Mouse (Mus musculus): ENCODE results near the gene Efhd1.

Gene Efhd1

GRCm38 (mm10) chr1:87239056-87239455, 25.1 kb upstream of the Efhd1 start:
- H3K9me3 ChIP-seq (ENCODE audit: low read length) = no peaks in the 10 kb centered on the region
- no peaks in the 10 kb centered on the region for H3K27me3 ChIP-seq (ENCODE audit: insufficient read depth, low read length)
- H3K4me3 ChIP-seq (replicated peaks; ENCODE audit: low read length) = no peak overlapping the region
- H3K36me3 ChIP-seq (ENCODE audit: insufficient read depth, low read length) = peaks cover 78% of the 10 kb centered on the region
- TF ChIP-seq POU5F1 (IDR thresholded peaks at IDR 0.05; ENCODE audit: borderline replicate concordance, low read length) (no peak), CTCF (conservative IDR thresholded peaks at IDR 0.05; ENCODE audit: low read length) (no peak), NANOG (IDR thresholded peaks at IDR 0.05; ENCODE audit: borderline replicate concordance, low read length) (no peak)
- H3K4me1 ChIP-seq (replicated peaks; ENCODE audit: low read depth, low read length) = peaks cover 84% of the 10 kb centered on the region

- Histone ChIP-seq H3K9me3 (ENCODE audit: low read length) (no peaks in the 10 kb centered on the region), H3K36me3 (ENCODE audit: insufficient read depth, low read length) (peaks cover 41% of the 10 kb centered on the region), H3K27me3 (ENCODE audit: insufficient read depth, low read length) (no peaks in the 10 kb centered on the region), H3K4me1 (replicated peaks; ENCODE audit: low read depth, low read length) (peaks cover 58% of the 10 kb centered on the region), H3K4me3 (replicated peaks; ENCODE audit: low read length) (no peak overlapping the region)
- no peak for TF ChIP-seq CTCF (conservative IDR thresholded peaks at IDR 0.05; ENCODE audit: low read length)
These were observed 21.1 kb upstream of the Efhd1 start for GRCm38 (mm10) chr1:87243021-87243420.

- no peaks in the 10 kb centered on the region for H3K27me3 ChIP-seq (ENCODE audit: insufficient read depth, low read length)
- H3K4me3 ChIP-seq (replicated peaks; ENCODE audit: low read length) = no peak overlapping the region
- no peak for TF ChIP-seq POU5F1 (IDR thresholded peaks at IDR 0.05; ENCODE audit: borderline replicate concordance, low read length)
- TF ChIP-seq CTCF (conservative IDR thresholded peaks at IDR 0.05; ENCODE audit: low read length) = no peak
- TF ChIP-seq NANOG (IDR thresholded peaks at IDR 0.05; ENCODE audit: borderline replicate concordance, low read length) = no peak
- no peaks in the 10 kb centered on the region for H3K9me3 ChIP-seq (ENCODE audit: low read length)
- peaks cover 44% of the 10 kb centered on the region for H3K4me1 ChIP-seq (replicated peaks; ENCODE audit: low read depth, low read length)
- H3K36me3 ChIP-seq (ENCODE audit: insufficient read depth, low read length) = peaks cover 23% of the 10 kb centered on the region
These were observed 18.7 kb upstream of the Efhd1 start for GRCm38 (mm10) chr1:87245430-87245829.

- Histone ChIP-seq H3K36me3 (ENCODE audit: insufficient read depth, low read length) (peaks cover 19% of the 10 kb centered on the region), H3K4me3 (replicated peaks; ENCODE audit: low read length) (peak overlapping the region; percentile 39), H3K9me3 (ENCODE audit: low read length) (no peaks in the 10 kb centered on the region), H3K27me3 (ENCODE audit: insufficient read depth, low read length) (no peaks in the 10 kb centered on the region), H3K4me1 (replicated peaks; ENCODE audit: low read depth, low read length) (peaks cover 40% of the 10 kb centered on the region)
- TF ChIP-seq POU5F1 (IDR thresholded peaks at IDR 0.05; ENCODE audit: borderline replicate concordance, low read length) (no peak), NANOG (IDR thresholded peaks at IDR 0.05; ENCODE audit: borderline replicate concordance, low read length) (no peak), CTCF (conservative IDR thresholded peaks at IDR 0.05; ENCODE audit: low read length) (peak; percentile 95)
These were observed 18.0 kb upstream of the Efhd1 start for GRCm38 (mm10) chr1:87245929-87246815.

- Histone ChIP-seq H3K9me3 (ENCODE audit: low read length) (no peaks in the 10 kb centered on the region), H3K36me3 (ENCODE audit: insufficient read depth, low read length) (peaks cover 9% of the 10 kb centered on the region; the same call in 1 of the 2 replicates), H3K27me3 (ENCODE audit: insufficient read depth, low read length) (peaks cover 14% of the 10 kb centered on the region; the same call in 1 of the 2 replicates), H3K4me3 (replicated peaks; ENCODE audit: low read length) (no peak overlapping the region), H3K4me1 (replicated peaks; ENCODE audit: low read depth, low read length) (peaks cover 30% of the 10 kb centered on the region)
- TF ChIP-seq POU5F1 (IDR thresholded peaks at IDR 0.05; ENCODE audit: borderline replicate concordance, low read length) (no peak), NANOG (IDR thresholded peaks at IDR 0.05; ENCODE audit: borderline replicate concordance, low read length) (no peak), CTCF (conservative IDR thresholded peaks at IDR 0.05; ENCODE audit: low read length) (no peak)
These were observed 12.0 kb upstream of the Efhd1 start for GRCm38 (mm10) chr1:87252040-87252609.

- Histone ChIP-seq H3K36me3 (ENCODE audit: insufficient read depth, low read length) (no peaks in the 10 kb centered on the region), H3K9me3 (ENCODE audit: low read length) (no peaks in the 10 kb centered on the region), H3K4me3 (replicated peaks; ENCODE audit: low read length) (no peak overlapping the region), H3K27me3 (ENCODE audit: insufficient read depth, low read length) (peaks cover 32% of the 10 kb centered on the region), H3K4me1 (replicated peaks; ENCODE audit: low read depth, low read length) (peaks cover 45% of the 10 kb centered on the region)
- no peak for TF ChIP-seq CTCF (conservative IDR thresholded peaks at IDR 0.05; ENCODE audit: low read length)
- no peak for TF ChIP-seq NANOG (IDR thresholded peaks at IDR 0.05; ENCODE audit: borderline replicate concordance, low read length)
- TF ChIP-seq POU5F1 (IDR thresholded peaks at IDR 0.05; ENCODE audit: borderline replicate concordance, low read length) = no peak
These were observed 9.0 kb upstream of the Efhd1 start for GRCm38 (mm10) chr1:87255173-87255572.

- peaks cover 50% of the 10 kb centered on the region for H3K27me3 ChIP-seq (ENCODE audit: insufficient read depth, low read length)
- H3K4me1 ChIP-seq (replicated peaks; ENCODE audit: low read depth, low read length) = peaks cover 42% of the 10 kb centered on the region
- no peaks in the 10 kb centered on the region for H3K9me3 ChIP-seq (ENCODE audit: low read length)
- no peak overlapping the region for H3K4me3 ChIP-seq (replicated peaks; ENCODE audit: low read length)
- TF ChIP-seq CTCF (conservative IDR thresholded peaks at IDR 0.05; ENCODE audit: low read length) (no peak), NANOG (IDR thresholded peaks at IDR 0.05; ENCODE audit: borderline replicate concordance, low read length) (no peak), POU5F1 (IDR thresholded peaks at IDR 0.05; ENCODE audit: borderline replicate concordance, low read length) (no peak)
- no peaks in the 10 kb centered on the region for H3K36me3 ChIP-seq (ENCODE audit: insufficient read depth, low read length)
These were observed 6.5 kb upstream of the Efhd1 start for GRCm38 (mm10) chr1:87257691-87258090.

- no peaks in the 10 kb centered on the region for H3K36me3 ChIP-seq (ENCODE audit: insufficient read depth, low read length)
- H3K27me3 ChIP-seq (ENCODE audit: insufficient read depth, low read length) = peaks cover 50% of the 10 kb centered on the region
- no peaks in the 10 kb centered on the region for H3K9me3 ChIP-seq (ENCODE audit: low read length)
- peaks cover 46% of the 10 kb centered on the region for H3K4me1 ChIP-seq (replicated peaks; ENCODE audit: low read depth, low read length)
- TF ChIP-seq NANOG (IDR thresholded peaks at IDR 0.05; ENCODE audit: borderline replicate concordance, low read length) (no peak), POU5F1 (IDR thresholded peaks at IDR 0.05; ENCODE audit: borderline replicate concordance, low read length) (no peak), CTCF (conservative IDR thresholded peaks at IDR 0.05; ENCODE audit: low read length) (no peak)
- H3K4me3 ChIP-seq (replicated peaks; ENCODE audit: low read length) = no peak overlapping the region
These were observed 5.7 kb upstream of the Efhd1 start for GRCm38 (mm10) chr1:87258484-87258883.

Data from E14TG2a.4 (cell line).